5 mouse cellular contexts compared by ENCODE assay signal in genomic region chr8:29460119-29460518, GRCm38 (mm10).
"Had no signal": no experiment of that assay in that cellular context is flagged by ENCODE, and none has a peak within 500 bp of the region (broad histone marks: within the 10 kb centered on the region; RNA-seq: fewer than 3 reads in every experiment).

No protein-coding gene starts in this region.

- DNase-seq: kidney, postnatal 14 days; lung, adult 2 months; lung, postnatal 36 days; right cerebral cortex, postnatal 25 days; thymus, postnatal 4 days had no signal
